Mouse (Mus musculus): Measurements from ENCODE around the gene Rps6ka1. TPM values are rescaled to one million over a fixed set of nuclear protein-coding genes. Genes with fewer than 3 reads are reported as not detected.
A peak's percentile ranks its signal among the peaks of the same experiment; 100 is the strongest.

Rps6ka1 gene
- polyA plus RNA-seq, 1 experiment: 93.6 TPM

- no peak for DNase-seq
- 69% methylated on average over 12 of the region's 12 CpGs for WGBS
- TF ChIP-seq POLR2A (IDR thresholded peaks at IDR 0.05; ENCODE audit: borderline replicate concordance, insufficient read depth, low read length) (no peak), CTCF (IDR thresholded peaks at IDR 0.05; ENCODE audit: borderline replicate concordance, insufficient read depth, low read depth, low read length) (no peak)
- Histone ChIP-seq H3K27ac (ENCODE audit: insufficient read depth, low read length) (no peak overlapping the region; the same call in 1 of the 2 replicates), H3K4me3 (replicated peaks; ENCODE audit: insufficient read depth, low read depth, low read length) (no peak overlapping the region), H3K4me1 (ENCODE audit: control insufficient read depth, insufficient read depth, low read length) (peaks cover 65% of the 10 kb centered on the region), H3K27me3 (ENCODE audit: control insufficient read depth, insufficient read depth, low read length) (no peaks in the 10 kb centered on the region)
Observed at GRCm38 (mm10) chr4:133879145-133879902, 8.3 kb downstream of the Rps6ka1 start.

- WGBS: 75% methylated on average over 14 of the region's 14 CpGs
- DNase-seq: peak in 1 of 2 experiments; percentile 35
- H3K4me1 ChIP-seq (ENCODE audit: control insufficient read depth, insufficient read depth, low read length): peaks cover 61% of the 10 kb centered on the region
- no peaks in the 10 kb centered on the region for H3K27me3 ChIP-seq (ENCODE audit: control insufficient read depth, insufficient read depth, low read length)
- no peak overlapping the region for H3K4me3 ChIP-seq (replicated peaks; ENCODE audit: insufficient read depth, low read depth, low read length)
- TF ChIP-seq CTCF (IDR thresholded peaks at IDR 0.05; ENCODE audit: borderline replicate concordance, insufficient read depth, low read depth, low read length): peak; percentile 62
- TF ChIP-seq POLR2A (IDR thresholded peaks at IDR 0.05; ENCODE audit: borderline replicate concordance, insufficient read depth, low read length): no peak
- peak overlapping the region; percentile 1; the same call in 1 of the 2 replicates for H3K27ac ChIP-seq (ENCODE audit: insufficient read depth, low read length)
Observed at GRCm38 (mm10) chr4:133877850-133878755, 9.5 kb downstream of the Rps6ka1 start.

- 52% methylated on average over 13 of the region's 13 CpGs for WGBS
- Histone ChIP-seq H3K4me1 (ENCODE audit: control insufficient read depth, insufficient read depth, low read length) (peaks cover 53% of the 10 kb centered on the region), H3K27me3 (ENCODE audit: control insufficient read depth, insufficient read depth, low read length) (no peaks in the 10 kb centered on the region), H3K4me3 (replicated peaks; ENCODE audit: insufficient read depth, low read depth, low read length) (no peak overlapping the region), H3K27ac (ENCODE audit: insufficient read depth, low read length) (peak overlapping the region; percentile 2; the same call in 1 of the 2 replicates)
- TF ChIP-seq CTCF (IDR thresholded peaks at IDR 0.05; ENCODE audit: borderline replicate concordance, insufficient read depth, low read depth, low read length) (no peak), POLR2A (IDR thresholded peaks at IDR 0.05; ENCODE audit: borderline replicate concordance, insufficient read depth, low read length) (no peak)
- DNase-seq: no peak
Observed at GRCm38 (mm10) chr4:133874865-133875517, 12.6 kb downstream of the Rps6ka1 start.

DNA sequence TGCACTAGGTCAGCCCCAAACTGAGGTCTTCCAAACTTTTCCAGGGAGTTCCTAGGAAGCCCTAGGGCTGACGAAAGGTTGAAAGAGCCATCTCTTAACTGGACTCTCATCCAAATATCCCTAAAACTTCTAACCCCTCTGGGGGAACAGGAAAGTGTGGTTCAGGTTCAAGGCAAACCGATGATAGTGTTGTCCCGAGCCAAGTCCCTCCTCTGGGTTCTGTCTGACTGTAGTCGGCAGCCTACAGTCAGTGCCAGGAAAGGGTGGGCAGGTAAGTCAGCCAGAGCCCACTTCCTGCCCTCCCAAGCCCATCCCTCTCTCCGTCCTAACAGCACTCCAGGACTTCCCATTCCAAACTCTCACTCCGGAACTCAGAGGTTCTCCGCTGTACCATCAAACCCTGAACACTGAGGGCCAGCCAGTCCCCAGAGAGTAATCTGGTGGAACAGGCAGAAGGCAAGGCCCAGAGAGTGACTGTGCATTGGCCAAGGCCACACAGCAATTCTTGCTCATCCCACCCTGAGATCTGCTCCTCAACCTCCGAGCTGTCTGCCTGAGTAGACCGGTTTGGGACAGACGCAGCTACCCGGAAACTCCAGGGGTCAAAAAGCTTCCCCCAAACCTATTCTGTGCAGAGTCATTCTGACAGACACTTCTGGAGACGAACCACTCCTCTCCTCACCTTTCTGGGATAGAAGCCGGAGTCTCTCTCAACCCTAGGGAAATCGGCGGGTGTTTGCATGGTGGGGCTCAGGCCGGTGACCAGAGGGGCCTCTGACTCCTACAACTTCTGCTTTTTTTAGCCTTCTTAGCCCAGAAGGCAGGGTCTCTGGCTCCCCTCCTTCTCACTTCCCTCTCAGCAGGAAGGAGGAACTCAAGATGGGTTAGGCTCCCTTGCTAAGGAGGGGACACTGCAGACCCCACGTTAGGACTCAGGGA is 13.4 kb downstream of the Rps6ka1 start:
- TF ChIP-seq CTCF (IDR thresholded peaks at IDR 0.05; ENCODE audit: borderline replicate concordance, insufficient read depth, low read depth, low read length) (no peak), POLR2A (IDR thresholded peaks at IDR 0.05; ENCODE audit: borderline replicate concordance, insufficient read depth, low read length) (no peak)
- Histone ChIP-seq H3K4me1 (ENCODE audit: control insufficient read depth, insufficient read depth, low read length) (peaks cover 52% of the 10 kb centered on the region), H3K27me3 (ENCODE audit: control insufficient read depth, insufficient read depth, low read length) (no peaks in the 10 kb centered on the region), H3K4me3 (replicated peaks; ENCODE audit: insufficient read depth, low read depth, low read length) (no peak overlapping the region), H3K27ac (ENCODE audit: insufficient read depth, low read length) (peak overlapping the region; percentile 15; the same call in 1 of the 2 replicates)
- no peak for DNase-seq
- 62% methylated on average over 17 of the region's 17 CpGs for WGBS

- 78% methylated on average over 4 of the region's 4 CpGs for WGBS
- peaks cover 48% of the 10 kb centered on the region for H3K4me1 ChIP-seq (ENCODE audit: control insufficient read depth, insufficient read depth, low read length)
- DNase-seq: no peak
- H3K27ac ChIP-seq (ENCODE audit: insufficient read depth, low read length): no peak overlapping the region
- TF ChIP-seq CTCF (IDR thresholded peaks at IDR 0.05; ENCODE audit: borderline replicate concordance, insufficient read depth, low read depth, low read length) (no peak), POLR2A (IDR thresholded peaks at IDR 0.05; ENCODE audit: borderline replicate concordance, insufficient read depth, low read length) (no peak)
- H3K27me3 ChIP-seq (ENCODE audit: control insufficient read depth, insufficient read depth, low read length): no peaks in the 10 kb centered on the region
- no peak overlapping the region for H3K4me3 ChIP-seq (replicated peaks; ENCODE audit: insufficient read depth, low read depth, low read length)
Observed at GRCm38 (mm10) chr4:133873431-133873851, 14.2 kb downstream of the Rps6ka1 start.

DNA sequence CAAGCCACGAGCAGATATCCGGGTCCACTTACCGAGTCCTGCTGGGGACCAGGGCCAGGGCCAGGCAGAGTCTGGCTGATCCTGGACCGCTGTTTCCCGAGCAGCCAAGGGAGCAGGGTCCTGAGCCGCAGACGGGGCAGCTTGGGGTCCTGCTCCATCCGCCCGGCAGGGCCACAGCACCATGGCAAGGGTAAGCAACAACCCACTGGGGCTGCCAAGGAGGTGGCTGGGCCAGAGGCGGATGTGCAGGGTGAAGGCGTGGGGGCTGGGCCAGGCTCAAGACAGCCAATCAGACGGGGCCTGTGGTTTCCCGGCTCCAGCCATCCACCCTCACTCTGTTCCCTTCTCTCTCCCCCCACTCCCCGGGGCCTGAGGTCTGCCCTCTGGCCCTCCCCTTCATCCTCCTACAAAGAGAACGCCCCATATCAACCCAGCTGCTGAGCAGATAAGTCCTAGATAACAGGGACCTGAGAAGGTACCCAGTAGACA is 14.7 kb downstream of the Rps6ka1 start:
- DNase-seq: peak; percentile 62 to 70
- WGBS: 22% methylated on average over 15 of the region's 15 CpGs
- H3K27me3 ChIP-seq (ENCODE audit: control insufficient read depth, insufficient read depth, low read length): no peaks in the 10 kb centered on the region
- H3K4me3 ChIP-seq (replicated peaks; ENCODE audit: insufficient read depth, low read depth, low read length): no peak overlapping the region
- no peak for TF ChIP-seq CTCF (IDR thresholded peaks at IDR 0.05; ENCODE audit: borderline replicate concordance, insufficient read depth, low read depth, low read length)
- no peak for TF ChIP-seq POLR2A (IDR thresholded peaks at IDR 0.05; ENCODE audit: borderline replicate concordance, insufficient read depth, low read length)
- peaks cover 46% of the 10 kb centered on the region for H3K4me1 ChIP-seq (ENCODE audit: control insufficient read depth, insufficient read depth, low read length)
- 0 out of 2 replicates have a peak overlapping the region, but pooled peaks have one; percentile 15 for H3K27ac ChIP-seq (ENCODE audit: insufficient read depth, low read length)

Data from cerebellum, adult 2 months (tissue).